Mouse (Mus musculus): ENCODE data around the gene Tk1. TPM values are rescaled to one million over a fixed set of nuclear protein-coding genes. Genes with fewer than 3 reads are reported as not detected.
A peak's percentile ranks its signal among the peaks of the same experiment; 100 is the strongest.

The Tk1 gene
- polyA plus RNA-seq (2012): 17.8 and 29.7 TPM in 2 replicates

GRCm38 (mm10) chr11:117825333-117826101 is at the start of gene Tk1, which contains the start of gene Afmid:
TSS of gene Tk1 (minus strand) at chr11:117826092.
TSS of gene Afmid (plus strand) at chr11:117825924.
- peaks cover 94% of the 10 kb centered on the region for H3K4me1 ChIP-seq (ENCODE audit: control insufficient read depth)
- no peaks in the 10 kb centered on the region for H3K9me3 ChIP-seq (ENCODE audit: control insufficient read depth, low read length)
- no peaks in the 10 kb centered on the region for H3K27me3 ChIP-seq (ENCODE audit: control insufficient read depth)
- H3K36me3 ChIP-seq (ENCODE audit: control insufficient read depth): peaks cover 54% of the 10 kb centered on the region
- H3K4me3 ChIP-seq (replicated peaks): peak within 1 kb of the TSS; percentile 86
- TF ChIP-seq GATA1 (IDR thresholded peaks at IDR 0.05; ENCODE audit: low read length) (no peak), TAL1 (IDR thresholded peaks at IDR 0.05; ENCODE audit: low read length) (no peak)

- Histone ChIP-seq H3K9me3 (ENCODE audit: control insufficient read depth, low read length) (no peaks in the 10 kb centered on the region), H3K4me3 (replicated peaks) (no peak overlapping the region), H3K27me3 (ENCODE audit: control insufficient read depth) (peaks cover 43% of the 10 kb centered on the region), H3K36me3 (ENCODE audit: control insufficient read depth) (no peaks in the 10 kb centered on the region), H3K4me1 (ENCODE audit: control insufficient read depth) (peaks cover 13% of the 10 kb centered on the region)
- no peak for TF ChIP-seq GATA1 (IDR thresholded peaks at IDR 0.05; ENCODE audit: low read length)
- no peak for TF ChIP-seq TAL1 (IDR thresholded peaks at IDR 0.05; ENCODE audit: low read length)
Measured at GRCm38 (mm10) chr11:117875681-117876080, 49.8 kb upstream of the Tk1 start.

GRCm38 (mm10) chr11:117874419-117874818 is 48.5 kb upstream of the Tk1 start:
- H3K27me3 ChIP-seq (ENCODE audit: control insufficient read depth): peaks cover 43% of the 10 kb centered on the region
- TF ChIP-seq GATA1 (IDR thresholded peaks at IDR 0.05; ENCODE audit: low read length) (no peak), TAL1 (IDR thresholded peaks at IDR 0.05; ENCODE audit: low read length) (no peak)
- peaks cover 16% of the 10 kb centered on the region for H3K4me1 ChIP-seq (ENCODE audit: control insufficient read depth)

GRCm38 (mm10) chr11:117872861-117873608 is 47.1 kb upstream of the Tk1 start, which contains the start of gene Tha1:
TSS of gene Tha1 (minus strand) at chr11:117873481.
- no peaks in the 10 kb centered on the region for H3K9me3 ChIP-seq (ENCODE audit: control insufficient read depth, low read length)
- H3K4me3 ChIP-seq (replicated peaks): peak within 1 kb of the TSS; percentile 55
- H3K36me3 ChIP-seq (ENCODE audit: control insufficient read depth): no peaks in the 10 kb centered on the region
- H3K27me3 ChIP-seq (ENCODE audit: control insufficient read depth): peaks cover 38% of the 10 kb centered on the region
- TF ChIP-seq TAL1 (IDR thresholded peaks at IDR 0.05; ENCODE audit: low read length) (no peak), GATA1 (IDR thresholded peaks at IDR 0.05; ENCODE audit: low read length) (no peak)
- H3K4me1 ChIP-seq (ENCODE audit: control insufficient read depth): peaks cover 10% of the 10 kb centered on the region

More at GRCm38 (mm10) chr11:117874419-117874818, 48.5 kb upstream of the Tk1 start:
- Histone ChIP-seq H3K9me3 (ENCODE audit: control insufficient read depth, low read length) (no peaks in the 10 kb centered on the region), H3K36me3 (ENCODE audit: control insufficient read depth) (no peaks in the 10 kb centered on the region), H3K4me3 (replicated peaks) (no peak overlapping the region)

GRCm38 (mm10) chr11:117871911-117872584 is 46.2 kb upstream of the Tk1 start:
- H3K36me3 ChIP-seq (ENCODE audit: control insufficient read depth): no peaks in the 10 kb centered on the region
- peaks cover 35% of the 10 kb centered on the region for H3K27me3 ChIP-seq (ENCODE audit: control insufficient read depth)
- H3K4me3 ChIP-seq (replicated peaks): no peak overlapping the region
- no peaks in the 10 kb centered on the region for H3K9me3 ChIP-seq (ENCODE audit: control insufficient read depth, low read length)
- TF ChIP-seq GATA1 (IDR thresholded peaks at IDR 0.05; ENCODE audit: low read length) (no peak), TAL1 (IDR thresholded peaks at IDR 0.05; ENCODE audit: low read length) (no peak)
- peaks cover 7% of the 10 kb centered on the region for H3K4me1 ChIP-seq (ENCODE audit: control insufficient read depth)

- TF ChIP-seq TAL1 (IDR thresholded peaks at IDR 0.05; ENCODE audit: low read length) (no peak), GATA1 (IDR thresholded peaks at IDR 0.05; ENCODE audit: low read length) (no peak)
- Histone ChIP-seq H3K4me3 (replicated peaks) (no peak overlapping the region), H3K4me1 (ENCODE audit: control insufficient read depth) (peaks cover 7% of the 10 kb centered on the region), H3K27me3 (ENCODE audit: control insufficient read depth) (peaks cover 35% of the 10 kb centered on the region), H3K36me3 (ENCODE audit: control insufficient read depth) (no peaks in the 10 kb centered on the region), H3K9me3 (ENCODE audit: control insufficient read depth, low read length) (no peaks in the 10 kb centered on the region)
Measured at GRCm38 (mm10) chr11:117871376-117871775, 45.5 kb upstream of the Tk1 start.

- H3K4me1 ChIP-seq (ENCODE audit: control insufficient read depth): peaks cover 7% of the 10 kb centered on the region
Measured at GRCm38 (mm10) chr11:117870688-117871365, 44.9 kb upstream of the Tk1 start.

GRCm38 (mm10) chr11:117865988-117866387 is 40.1 kb upstream of the Tk1 start:
- Histone ChIP-seq H3K27me3 (ENCODE audit: control insufficient read depth) (peaks cover 42% of the 10 kb centered on the region), H3K36me3 (ENCODE audit: control insufficient read depth) (no peaks in the 10 kb centered on the region), H3K9me3 (ENCODE audit: control insufficient read depth, low read length) (no peaks in the 10 kb centered on the region), H3K4me3 (replicated peaks) (no peak overlapping the region), H3K4me1 (ENCODE audit: control insufficient read depth) (peaks cover 5% of the 10 kb centered on the region; the same call in 1 of the 2 replicates)
- TF ChIP-seq TAL1 (IDR thresholded peaks at IDR 0.05; ENCODE audit: low read length) (no peak), GATA1 (IDR thresholded peaks at IDR 0.05; ENCODE audit: low read length) (no peak)

More at GRCm38 (mm10) chr11:117870688-117871365, 44.9 kb upstream of the Tk1 start:
- no peak for TF ChIP-seq TAL1 (IDR thresholded peaks at IDR 0.05; ENCODE audit: low read length)
- no peak for TF ChIP-seq GATA1 (IDR thresholded peaks at IDR 0.05; ENCODE audit: low read length)
- H3K27me3 ChIP-seq (ENCODE audit: control insufficient read depth): peaks cover 35% of the 10 kb centered on the region
- no peaks in the 10 kb centered on the region for H3K36me3 ChIP-seq (ENCODE audit: control insufficient read depth)
- no peak overlapping the region for H3K4me3 ChIP-seq (replicated peaks)
- H3K9me3 ChIP-seq (ENCODE audit: control insufficient read depth, low read length): no peaks in the 10 kb centered on the region

Measured in erythroblast, embryonic 14.5 days (primary cell).